Mouse (Mus musculus): ENCODE results near the gene Arfgef3. TPM values are rescaled to one million over a fixed set of nuclear protein-coding genes. Genes with fewer than 3 reads are reported as not detected.

Arfgef3 gene
- 2.5 and 2.7 TPM in 2 replicates for polyA plus RNA-seq (2015; fragmentation: Nextera tagmentation; extraction: Ambion mirVana)

DNA sequence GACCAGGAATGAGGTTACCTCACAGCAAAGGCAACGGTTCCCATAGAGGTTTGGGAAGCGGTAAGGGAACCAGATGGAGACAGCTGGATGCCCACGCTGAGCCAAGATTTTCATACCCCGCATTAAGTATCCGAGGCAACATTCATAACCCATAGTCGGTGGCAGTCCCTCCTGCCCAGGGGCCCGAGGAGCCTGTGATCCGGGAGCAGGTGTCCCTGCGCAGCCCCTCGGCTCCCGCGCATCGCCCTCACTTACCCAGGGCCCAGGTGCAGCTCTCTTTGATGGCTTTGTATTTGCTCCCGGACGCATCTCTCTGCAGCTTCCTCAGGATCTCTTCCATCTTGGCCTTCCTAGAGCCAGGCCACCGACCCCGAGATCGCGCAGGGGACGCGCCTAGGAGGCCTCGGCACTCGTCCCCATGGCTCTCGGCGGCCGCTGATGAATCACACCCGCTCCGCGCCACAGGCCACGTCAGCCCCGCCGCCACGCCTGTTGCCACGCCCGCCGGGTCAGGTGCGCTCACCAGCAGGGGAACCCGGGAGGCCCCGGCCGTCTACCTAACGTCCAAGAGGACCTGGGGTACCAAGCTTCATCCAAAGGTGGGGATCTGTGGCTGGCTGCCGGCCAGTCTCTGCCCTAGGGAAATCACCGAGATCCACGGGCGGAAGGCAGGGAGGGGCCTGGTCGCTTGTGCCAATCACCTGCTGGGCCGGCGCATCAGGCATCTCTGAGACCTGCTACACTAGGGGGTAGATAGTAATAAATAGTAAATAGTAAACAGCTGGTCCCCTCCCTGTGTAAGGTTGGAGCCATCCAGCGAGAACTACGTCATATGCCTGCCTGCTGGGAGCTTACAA lies at the start of gene Arfgef3:
Gene Arfgef3, minus strand, starts transcription at position 664 of the 857 bp plus-strand sequence.
- 2% methylated on average over 50 of the region's 50 CpGs for WGBS
- Histone ChIP-seq H3K4me1 (replicated peaks; ENCODE audit: control insufficient read depth, insufficient read depth, low read length) (no peaks in the 10 kb centered on the region), H3K27me3 (ENCODE audit: control insufficient read depth, insufficient read depth, low read depth, low read length) (peaks cover 3% of the 10 kb centered on the region), H3K4me2 (ENCODE audit: low read depth, low read length) (peak within 1 kb of the TSS; percentile 78), H3K36me3 (ENCODE audit: control insufficient read depth, insufficient read depth, low read length) (no peaks in the 10 kb centered on the region), H3K27ac (ENCODE audit: low read length) (no peak within 1 kb of the TSS; the same call in 1 of the 2 replicates), H3K4me3 (ENCODE audit: low read length) (peak within 1 kb of the TSS; percentile 58), H3K9ac (ENCODE audit: low read length) (peak within 1 kb of the TSS; percentile 64), H3K9me3 (ENCODE audit: control insufficient read depth, low read length) (no peaks in the 10 kb centered on the region)
- ATAC-seq (ENCODE audit: low read depth): peak; percentile 84

DNA sequence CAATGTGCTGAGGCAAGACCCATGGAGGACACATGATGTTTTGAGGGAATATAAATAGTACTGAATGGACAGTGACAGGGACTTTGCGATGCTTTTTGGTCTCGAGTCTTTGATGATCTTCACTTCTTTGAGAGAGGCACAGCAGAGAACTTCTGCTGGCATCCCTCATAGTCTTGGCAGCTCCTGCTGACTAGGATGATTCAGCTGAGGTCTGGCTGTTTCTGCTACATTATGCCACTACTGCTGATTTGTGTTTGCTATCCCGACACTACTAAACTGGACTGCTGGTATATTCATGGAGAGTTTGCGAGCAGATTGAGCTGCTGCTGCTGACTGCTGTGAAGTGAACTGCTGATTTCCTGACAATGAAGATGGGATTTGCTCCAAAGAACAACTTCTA lies 46.3 kb upstream of the Arfgef3 start:
- Histone ChIP-seq H3K9me3 (ENCODE audit: control insufficient read depth, low read length) (no peaks in the 10 kb centered on the region), H3K4me1 (replicated peaks; ENCODE audit: control insufficient read depth, insufficient read depth, low read length) (no peaks in the 10 kb centered on the region), H3K36me3 (ENCODE audit: control insufficient read depth, insufficient read depth, low read length) (no peaks in the 10 kb centered on the region), H3K27ac (ENCODE audit: low read length) (no peak overlapping the region), H3K9ac (ENCODE audit: low read length) (no peak overlapping the region), H3K27me3 (ENCODE audit: control insufficient read depth, insufficient read depth, low read depth, low read length) (no peaks in the 10 kb centered on the region), H3K4me3 (ENCODE audit: low read length) (no peak overlapping the region), H3K4me2 (ENCODE audit: low read depth, low read length) (no peak overlapping the region)
- ATAC-seq (ENCODE audit: low read depth): no peak
- WGBS: 85% methylated on average over 4 of the region's 4 CpGs

- WGBS: 59% methylated on average over 1 of the region's 1 CpGs
- H3K27me3 ChIP-seq (ENCODE audit: control insufficient read depth, insufficient read depth, low read depth, low read length): no peaks in the 10 kb centered on the region
- H3K4me1 ChIP-seq (replicated peaks; ENCODE audit: control insufficient read depth, insufficient read depth, low read length): no peaks in the 10 kb centered on the region
- ATAC-seq (ENCODE audit: low read depth): no peak
- H3K4me2 ChIP-seq (ENCODE audit: low read depth, low read length): no peak overlapping the region
- H3K36me3 ChIP-seq (ENCODE audit: control insufficient read depth, insufficient read depth, low read length): no peaks in the 10 kb centered on the region
- H3K27ac ChIP-seq (ENCODE audit: low read length): no peak overlapping the region
- no peak overlapping the region for H3K9ac ChIP-seq (ENCODE audit: low read length)
- no peak overlapping the region for H3K4me3 ChIP-seq (ENCODE audit: low read length)
- H3K9me3 ChIP-seq (ENCODE audit: control insufficient read depth, low read length): no peaks in the 10 kb centered on the region
Measured at GRCm38 (mm10) chr10:18788601-18789000, 44.9 kb upstream of the Arfgef3 start.

- 79% methylated on average over 1 of the region's 1 CpGs for WGBS
- Histone ChIP-seq H3K4me2 (ENCODE audit: low read depth, low read length) (no peak within 1 kb of the TSS), H3K4me3 (ENCODE audit: low read length) (no peak within 1 kb of the TSS), H3K36me3 (ENCODE audit: control insufficient read depth, insufficient read depth, low read length) (no peaks in the 10 kb centered on the region), H3K9ac (ENCODE audit: low read length) (no peak within 1 kb of the TSS), H3K27me3 (ENCODE audit: control insufficient read depth, insufficient read depth, low read depth, low read length) (no peaks in the 10 kb centered on the region), H3K9me3 (ENCODE audit: control insufficient read depth, low read length) (no peaks in the 10 kb centered on the region), H3K27ac (ENCODE audit: low read length) (no peak within 1 kb of the TSS), H3K4me1 (replicated peaks; ENCODE audit: control insufficient read depth, insufficient read depth, low read length) (no peaks in the 10 kb centered on the region)
- ATAC-seq (ENCODE audit: low read depth): no peak
Measured at GRCm38 (mm10) chr10:18786693-18787092, 42.9 kb upstream of the Arfgef3 start, which contains the start of gene Gm4922. TSS of gene Gm4922 (minus strand) at chr10:18786793.

GRCm38 (mm10) chr10:18777546-18777945 lies 33.8 kb upstream of the Arfgef3 start:
- Histone ChIP-seq H3K4me1 (replicated peaks; ENCODE audit: control insufficient read depth, insufficient read depth, low read length) (no peaks in the 10 kb centered on the region), H3K9me3 (ENCODE audit: control insufficient read depth, low read length) (no peaks in the 10 kb centered on the region), H3K27ac (ENCODE audit: low read length) (no peak overlapping the region), H3K4me2 (ENCODE audit: low read depth, low read length) (no peak overlapping the region), H3K27me3 (ENCODE audit: control insufficient read depth, insufficient read depth, low read depth, low read length) (no peaks in the 10 kb centered on the region), H3K4me3 (ENCODE audit: low read length) (no peak overlapping the region), H3K36me3 (ENCODE audit: control insufficient read depth, insufficient read depth, low read length) (no peaks in the 10 kb centered on the region), H3K9ac (ENCODE audit: low read length) (no peak overlapping the region)
- no peak for ATAC-seq (ENCODE audit: low read depth)
- 71% methylated on average over 3 of the region's 3 CpGs for WGBS

GRCm38 (mm10) chr10:18772537-18773179 lies 28.9 kb upstream of the Arfgef3 start:
- no peak overlapping the region for H3K27ac ChIP-seq (ENCODE audit: low read length)

GRCm38 (mm10) chr10:18769909-18770308 lies 26.2 kb upstream of the Arfgef3 start:
- no peak overlapping the region for H3K27ac ChIP-seq (ENCODE audit: low read length)
- WGBS: 49% methylated on average over 5 of the region's 5 CpGs
- H3K27me3 ChIP-seq (ENCODE audit: control insufficient read depth, insufficient read depth, low read depth, low read length): no peaks in the 10 kb centered on the region
- no peaks in the 10 kb centered on the region for H3K4me1 ChIP-seq (replicated peaks; ENCODE audit: control insufficient read depth, insufficient read depth, low read length)
- H3K4me2 ChIP-seq (ENCODE audit: low read depth, low read length): no peak overlapping the region
- no peak for ATAC-seq (ENCODE audit: low read depth)
- no peaks in the 10 kb centered on the region for H3K9me3 ChIP-seq (ENCODE audit: control insufficient read depth, low read length)
- no peaks in the 10 kb centered on the region for H3K36me3 ChIP-seq (ENCODE audit: control insufficient read depth, insufficient read depth, low read length)
- no peak overlapping the region for H3K4me3 ChIP-seq (ENCODE audit: low read length)
- H3K9ac ChIP-seq (ENCODE audit: low read length): no peak overlapping the region

More at GRCm38 (mm10) chr10:18772537-18773179, 28.9 kb upstream of the Arfgef3 start:
- no peaks in the 10 kb centered on the region for H3K36me3 ChIP-seq (ENCODE audit: control insufficient read depth, insufficient read depth, low read length)
- H3K4me3 ChIP-seq (ENCODE audit: low read length): no peak overlapping the region
- no peaks in the 10 kb centered on the region for H3K9me3 ChIP-seq (ENCODE audit: control insufficient read depth, low read length)
- no peak overlapping the region for H3K9ac ChIP-seq (ENCODE audit: low read length)
- H3K27me3 ChIP-seq (ENCODE audit: control insufficient read depth, insufficient read depth, low read depth, low read length): no peaks in the 10 kb centered on the region
- H3K4me1 ChIP-seq (replicated peaks; ENCODE audit: control insufficient read depth, insufficient read depth, low read length): no peaks in the 10 kb centered on the region
- ATAC-seq (ENCODE audit: low read depth): no peak
- H3K4me2 ChIP-seq (ENCODE audit: low read depth, low read length): no peak overlapping the region
- 57% methylated on average over 4 of the region's 4 CpGs for WGBS

DNA sequence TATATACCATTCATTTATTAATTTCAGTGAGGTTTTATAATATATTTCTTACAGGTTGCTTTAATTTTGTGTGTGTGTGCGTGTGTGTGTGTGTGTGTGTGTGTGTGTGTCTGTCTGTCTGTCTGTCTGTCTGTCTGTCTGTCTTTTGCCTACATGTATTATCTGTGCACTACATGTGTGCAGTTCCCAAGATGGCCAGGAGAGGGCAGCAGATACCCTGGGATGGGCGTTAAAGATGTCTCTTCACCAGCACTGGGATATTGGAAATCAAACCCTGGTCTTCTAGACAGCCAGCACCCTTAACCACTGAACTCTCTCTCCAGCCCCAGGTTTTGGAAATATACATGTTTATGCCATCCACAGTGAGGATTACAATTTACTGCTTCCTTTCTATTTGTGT lies 16.5 kb upstream of the Arfgef3 start:
- no peak overlapping the region for H3K4me2 ChIP-seq (ENCODE audit: low read depth, low read length)
- no peaks in the 10 kb centered on the region for H3K27me3 ChIP-seq (ENCODE audit: control insufficient read depth, insufficient read depth, low read depth, low read length)
- H3K4me3 ChIP-seq (ENCODE audit: low read length): no peak overlapping the region
- no peaks in the 10 kb centered on the region for H3K9me3 ChIP-seq (ENCODE audit: control insufficient read depth, low read length)
- no peaks in the 10 kb centered on the region for H3K36me3 ChIP-seq (ENCODE audit: control insufficient read depth, insufficient read depth, low read length)
- H3K4me1 ChIP-seq (replicated peaks; ENCODE audit: control insufficient read depth, insufficient read depth, low read length): no peaks in the 10 kb centered on the region
- WGBS: 46% methylated on average over 2 of the region's 2 CpGs
- no peak overlapping the region for H3K27ac ChIP-seq (ENCODE audit: low read length)
- no peak overlapping the region for H3K9ac ChIP-seq (ENCODE audit: low read length)
- no peak for ATAC-seq (ENCODE audit: low read depth)

GRCm38 (mm10) chr10:18750057-18750456 lies 6.3 kb upstream of the Arfgef3 start:
- no peak overlapping the region for H3K9ac ChIP-seq (ENCODE audit: low read length)
- ATAC-seq (ENCODE audit: low read depth): no peak
- no peak overlapping the region for H3K27ac ChIP-seq (ENCODE audit: low read length)
- H3K4me2 ChIP-seq (ENCODE audit: low read depth, low read length): no peak overlapping the region
- no peak overlapping the region for H3K4me3 ChIP-seq (ENCODE audit: low read length)
- H3K4me1 ChIP-seq (replicated peaks; ENCODE audit: control insufficient read depth, insufficient read depth, low read length): no peaks in the 10 kb centered on the region
- H3K9me3 ChIP-seq (ENCODE audit: control insufficient read depth, low read length): no peaks in the 10 kb centered on the region
- H3K27me3 ChIP-seq (ENCODE audit: control insufficient read depth, insufficient read depth, low read depth, low read length): no peaks in the 10 kb centered on the region
- WGBS: 81% methylated on average over 4 of the region's 4 CpGs
- H3K36me3 ChIP-seq (ENCODE audit: control insufficient read depth, insufficient read depth, low read length): no peaks in the 10 kb centered on the region
